10 mouse cellular contexts compared by ENCODE assay signal in the genomic region with DNA sequence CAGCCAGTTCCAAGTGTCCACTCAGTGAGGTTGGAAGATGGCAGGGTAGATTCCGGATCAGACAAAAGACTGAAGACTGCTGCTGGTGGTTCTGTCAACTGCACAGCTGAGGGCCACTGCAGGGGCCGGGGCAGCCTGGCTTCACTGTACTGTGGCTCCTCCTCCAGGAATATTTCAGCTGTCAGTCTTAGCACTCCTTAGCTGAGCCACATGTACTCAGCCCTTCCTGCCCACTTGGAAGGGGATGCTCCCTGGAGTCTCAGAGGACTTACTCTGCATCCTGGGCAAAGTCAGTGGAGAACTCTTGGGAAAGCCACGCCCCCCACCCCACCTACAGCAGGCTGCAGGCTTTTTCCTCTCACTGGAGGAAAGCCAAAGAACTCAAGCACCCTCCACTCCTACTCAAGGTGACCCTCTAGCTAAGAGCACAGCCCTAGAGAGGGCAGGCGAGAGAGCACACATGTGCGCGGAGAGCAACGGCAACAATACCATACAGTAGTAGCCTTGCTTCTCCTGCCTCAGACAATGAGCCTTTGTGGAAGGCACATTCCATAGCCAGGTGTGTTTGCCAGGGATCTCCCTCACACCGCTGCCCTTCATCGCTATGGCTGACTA. TPM values are rescaled to one million over a fixed set of nuclear protein-coding genes. Genes with fewer than 3 reads are reported as not detected.
A peak's percentile ranks its signal among the peaks of the same experiment; 100 is the strongest.
DNase-seq lines count a peak whose midpoint lies in the region; ATAC-seq and TF ChIP-seq lines count a peak whose summit lies in the region.
"Had no signal": no experiment of that assay in that cellular context is flagged by ENCODE, and none has a peak within 500 bp of the region (broad histone marks: within the 10 kb centered on the region; RNA-seq: fewer than 3 reads in every experiment).

No protein-coding gene starts in this region.

- no peak overlapping the region for H3K27ac ChIP-seq in heart, postnatal 0 days (ENCODE audit: low read depth)
- H3K27ac ChIP-seq in intestine, postnatal 0 days (ENCODE audit: low read depth, low read length) = peak overlapping the region; percentile 62
- H3K27ac ChIP-seq in forebrain, embryonic 15.5 days (replicated peaks) = no peak overlapping the region

- peak; percentile 55 for ATAC-seq in heart, postnatal 0 days (ENCODE audit: insufficient read depth, low read depth)
- ATAC-seq in intestine, postnatal 0 days = peak; percentile 91
- ATAC-seq in forebrain, embryonic 15.5 days (replicated peaks) = no peak
- no peak for ATAC-seq in inflammation-experienced regulatory T-cells, adult 6 months

- no peak overlapping the region for H3K4me2 ChIP-seq in heart, postnatal 0 days (ENCODE audit: low read depth, low read length)
- H3K4me2 ChIP-seq in intestine, postnatal 0 days (replicated peaks; ENCODE audit: low read depth) = 0 out of 2 replicates have a peak overlapping the region, but pooled peaks have one; percentile 2
- no peak overlapping the region for H3K4me2 ChIP-seq in forebrain, embryonic 15.5 days (replicated peaks)

- no peak overlapping the region for H3K9ac ChIP-seq in heart, postnatal 0 days (replicated peaks; ENCODE audit: low read depth, low read length)
- no peak overlapping the region for H3K9ac ChIP-seq in intestine, postnatal 0 days (ENCODE audit: low read depth, low read length)
- no peak overlapping the region for H3K9ac ChIP-seq in forebrain, embryonic 15.5 days (replicated peaks)

- DNase-seq in heart, postnatal 0 days (ENCODE audit: low spot score) = peak; percentile 49
- no peak for DNase-seq in heart, adult 11 months
- DNase-seq in lung, adult 18-20 months = peak; percentile 89 to 92
- DNase-seq in thymus, adult 18-20 months = no peak
- DNase-seq: gastrocnemius, postnatal 36 days; right cerebral cortex, postnatal 25 days; thymus, postnatal 36 days had no signal

- peaks cover 11% of the 10 kb centered on the region for H3K4me1 ChIP-seq in heart, postnatal 0 days (ENCODE audit: control insufficient read depth, insufficient read depth)
- H3K4me1 ChIP-seq in intestine, postnatal 0 days (replicated peaks; ENCODE audit: control insufficient read depth, insufficient read depth, low read length) = peaks cover 2% of the 10 kb centered on the region; the same call in 1 of the 2 replicates
- no peaks in the 10 kb centered on the region for H3K4me1 ChIP-seq in forebrain, embryonic 15.5 days

- no peaks in the 10 kb centered on the region for H3K9me3 ChIP-seq in heart, postnatal 0 days (replicated peaks; ENCODE audit: control insufficient read depth, low read length)
- no peaks in the 10 kb centered on the region for H3K9me3 ChIP-seq in intestine, postnatal 0 days (ENCODE audit: control insufficient read depth)
- no peaks in the 10 kb centered on the region for H3K9me3 ChIP-seq in forebrain, embryonic 15.5 days

- H3K36me3 ChIP-seq in heart, postnatal 0 days (replicated peaks; ENCODE audit: control insufficient read depth, insufficient read depth, low read length) = no peaks in the 10 kb centered on the region
- H3K36me3 ChIP-seq in intestine, postnatal 0 days (ENCODE audit: control insufficient read depth, insufficient read depth) = no peaks in the 10 kb centered on the region
- H3K36me3 ChIP-seq in forebrain, embryonic 15.5 days = no peaks in the 10 kb centered on the region

- no peak for TF ChIP-seq EP300 in heart, postnatal 0 days (IDR thresholded peaks at IDR 0.05; ENCODE audit: low read depth)

- H3K4me3 ChIP-seq in heart, postnatal 0 days (ENCODE audit: low read depth, low read length) = no peak overlapping the region
- no peak overlapping the region for H3K4me3 ChIP-seq in intestine, postnatal 0 days (ENCODE audit: low read depth, low read length)
- no peak overlapping the region for H3K4me3 ChIP-seq in forebrain, embryonic 15.5 days

- TF ChIP-seq CTCF in heart, postnatal 0 days (IDR thresholded peaks at IDR 0.05; ENCODE audit: low read depth) = no peak
- no peak for TF ChIP-seq CTCF in intestine, postnatal 0 days (IDR thresholded peaks at IDR 0.05; ENCODE audit: low read depth)

- 43% methylated on average over 9 of the region's 9 CpGs for WGBS in heart, postnatal 0 days
- WGBS in intestine, postnatal 0 days = 34% methylated on average over 9 of the region's 9 CpGs
- WGBS in forebrain, embryonic 15.5 days = 77% methylated on average over 9 of the region's 9 CpGs

- H3K27me3 ChIP-seq in heart, postnatal 0 days (ENCODE audit: control insufficient read depth, insufficient read depth, low read length) = peaks cover 96% of the 10 kb centered on the region
- H3K27me3 ChIP-seq in intestine, postnatal 0 days (replicated peaks; ENCODE audit: control insufficient read depth, insufficient read depth, low read length) = no peaks in the 10 kb centered on the region
- H3K27me3 ChIP-seq in forebrain, embryonic 15.5 days = no peaks in the 10 kb centered on the region

RNA-seq across cellular contexts. Expression of gene Isca2, which starts 32.3 kb away (rescaled TPM):
- 106 and 109 TPM in 2 replicates for total RNA-seq in heart, postnatal 0 days (2014; rRNA removed; ENCODE audit: low replicate concordance)
- polyA plus RNA-seq in heart, postnatal 0 days (2015; fragmentation: Nextera tagmentation; extraction: Ambion mirVana) = 159 and 165 TPM in 2 replicates
- 104 and 119 TPM in 2 replicates for polyA plus RNA-seq in intestine, postnatal 0 days (2015; fragmentation: Nextera tagmentation; extraction: Ambion mirVana)
- 125 and 144 TPM in 2 replicates for polyA plus RNA-seq in forebrain, embryonic 15.5 days (2015; fragmentation: Nextera tagmentation; extraction: Ambion mirVana)
- polyA plus RNA-seq in inflammation-experienced regulatory T-cells, adult 6 months (2017; shearing (Covaris generic)) = 100 to 1,000 TPM; 101 to 138 (median 130) TPM

RNA-seq across cellular contexts. Expression of gene Npc2, which starts 32.4 kb away (rescaled TPM):
- total RNA-seq in heart, postnatal 0 days (2014; rRNA removed; ENCODE audit: low replicate concordance) = 51.3 and 57.1 TPM in 2 replicates
- polyA plus RNA-seq in heart, postnatal 0 days (2015; fragmentation: Nextera tagmentation; extraction: Ambion mirVana) = 44.6 and 48.4 TPM in 2 replicates
- 100 and 107 TPM in 2 replicates for polyA plus RNA-seq in intestine, postnatal 0 days (2015; fragmentation: Nextera tagmentation; extraction: Ambion mirVana)
- polyA plus RNA-seq in forebrain, embryonic 15.5 days (2015; fragmentation: Nextera tagmentation; extraction: Ambion mirVana) = 80.7 and 87.5 TPM in 2 replicates
- polyA plus RNA-seq in inflammation-experienced regulatory T-cells, adult 6 months (2017; shearing (Covaris generic)) = 100 to 1,000 TPM; 121 to 184 (median 148) TPM

Comparison
In these comparisons a context has a peak if more than half of its experiments do, and no peak if none do; other contexts are left out.
1. DNase-seq: peak in heart, postnatal 0 days (single experiment) and lung, adult 18-20 months (2 of 2); none in heart, adult 11 months (single experiment) and thymus, adult 18-20 months (0 of 2).
2. ATAC-seq: peak in heart, postnatal 0 days (single experiment) and intestine, postnatal 0 days (single experiment); none in forebrain, embryonic 15.5 days (single experiment) and inflammation-experienced regulatory T-cells, adult 6 months (single experiment).